Mouse (Mus musculus) hindbrain, postnatal 0 days (tissue): ENCODE results near the gene Rnf220. TPM values are rescaled to one million over a fixed set of nuclear protein-coding genes. Genes with fewer than 3 reads are reported as not detected.

Source experiments
- ATAC-seq: fragments of 200-750 bp; cut with Nextera tagmentation; 2 replicates; pipeline ENCODE4 v1.8.0; 2017; ENCODE audit warnings: mild to moderate bottlenecking, moderate TSS enrichment, moderate library complexity
- DNase-seq: peaks from one replicate; pipeline ENCODE4 v3.0.0-alpha.2; 2015; ENCODE audit warnings: low spot score
- H3K27ac ChIP-seq: fragments of 300-500 bp; sonication (generic); 2 replicates; pipeline ENCODE4 v1.5.1; 2014; ENCODE audit warnings: mild to moderate bottlenecking
- H3K27me3 ChIP-seq: fragments of 300-500 bp; sonication (generic); 2 replicates; pipeline ENCODE4 v1.6.1; 2014; ENCODE audit warnings: low read length, mixed read lengths; ENCODE audit not compliant: insufficient read depth
- H3K36me3 ChIP-seq: fragments of 300-500 bp; sonication (generic); 2 replicates; pipeline ENCODE4 v1.6.1; 2014; ENCODE audit warnings: low read length, mixed read lengths; ENCODE audit not compliant: insufficient read depth
- H3K4me1 ChIP-seq: fragments of 300-500 bp; sonication (generic); 2 replicates; pipeline ENCODE4 v1.6.1; 2014; ENCODE audit warnings: antibody characterized with exemption, low read length, mixed read lengths; ENCODE audit not compliant: insufficient read depth
- H3K4me2 ChIP-seq: fragments of 300-500 bp; sonication (generic); 2 replicates; pipeline ENCODE4 v1.6.1; 2014; ENCODE audit warnings: low read depth, mild to moderate bottlenecking, low read length, moderate library complexity, mixed read lengths
- H3K4me3 ChIP-seq: fragments of 300-500 bp; sonication (generic); 2 replicates; pipeline ENCODE4 v1.5.1; 2014; ENCODE audit warnings: low read length
- H3K9ac ChIP-seq: fragments of 300-500 bp; sonication (generic); replicated peaks from 2 replicates; pipeline ENCODE4 v1.6.1; 2014; ENCODE audit warnings: mild to moderate bottlenecking, low read length, moderate library complexity, mixed read lengths
- H3K9me3 ChIP-seq: fragments of 300-500 bp; sonication (generic); 2 replicates; pipeline ENCODE4 v1.6.1; 2016; ENCODE audit warnings: low read length, mixed read lengths
- CTCF ChIP-seq: IDR thresholded peaks from 2 replicates; pipeline ENCODE4 v1.5.1; 2016; ENCODE audit warnings: antibody characterized with exemption, control low read depth, low read depth
- WGBS: fragments of 180-500 bp; shearing (Covaris S2); extraction: QIAGEN DNeasy Blood & Tissue Kit; methylation state at CpG from one replicate; pipeline ENCODE4 v1.1.7; 2014; 5-methylcytosine and 5-hydroxymethylcytosine counted together
- polyA plus RNA-seq: library from polyadenylated mRNA; unstranded; fragments of >200 nt; fragmentation: Nextera tagmentation; extraction: Ambion mirVana; gene quantifications from 2 replicates; pipeline ENCODE4 v1.2.1, GENCODE M21; 2015
- total RNA-seq: library from RNA; depleted of rRNA; stranded (reverse); fragments of >200 nt; gene quantifications from 2 replicates; pipeline ENCODE4 v1.2.3, GENCODE M21; 2014; rRNA removed

The Rnf220 gene
- total and polyA plus RNA-seq, 2 experiments from 2014 or later, result 105 to 156 TPM

- no peak for TF ChIP-seq CTCF
Observed at GRCm38 (mm10) chr4:117221836-117222235, 275.0 kb downstream of the Rnf220 start.

More at GRCm38 (mm10) chr4:117221836-117222235, 275.0 kb downstream of the Rnf220 start:
- no peaks in the 10 kb centered on the region for H3K36me3 ChIP-seq
- H3K27ac ChIP-seq, result no peak overlapping the region
- no peak for DNase-seq
- no peaks in the 10 kb centered on the region for H3K9me3 ChIP-seq
- WGBS, result 74% methylated on average over 9 of the region's 9 CpGs
- no peak for ATAC-seq
- no peak overlapping the region for H3K4me2 ChIP-seq
- H3K9ac ChIP-seq, result no peak overlapping the region
- no peaks in the 10 kb centered on the region for H3K27me3 ChIP-seq
- no peaks in the 10 kb centered on the region for H3K4me1 ChIP-seq
- H3K4me3 ChIP-seq, result no peak overlapping the region

Other genes starting within 250 kb of the Rnf220 start
- 7.5 and 16.5 TPM in 2 replicates for gene Tmem53, start 245.1 kb downstream of the Rnf220 start, total RNA-seq
- gene Tmem53, start 245.1 kb downstream of the Rnf220 start, polyA plus RNA-seq, result 14.0 and 14.5 TPM in 2 replicates
- 3.2 and 3.6 TPM in 2 replicates for gene Armh1, start 244.9 kb downstream of the Rnf220 start, total RNA-seq
- gene Armh1, start 244.9 kb downstream of the Rnf220 start, polyA plus RNA-seq, result 2.6 and 3.0 TPM in 2 replicates
- 263 and 267 TPM in 2 replicates for gene Eri3, start 53.3 kb upstream of the Rnf220 start, total RNA-seq
- gene Eri3, start 53.3 kb upstream of the Rnf220 start, polyA plus RNA-seq, result 277 and 295 TPM in 2 replicates
- gene Dmap1, start 185.2 kb upstream of the Rnf220 start, total RNA-seq, result 67.5 and 75.5 TPM in 2 replicates
- 76.5 and 81.4 TPM in 2 replicates for gene Dmap1, start 185.2 kb upstream of the Rnf220 start, polyA plus RNA-seq
- gene Gm12845, start 227.4 kb upstream of the Rnf220 start, total RNA-seq, result not detected in 2 replicates
- not detected in 2 replicates for gene Gm12845, start 227.4 kb upstream of the Rnf220 start, polyA plus RNA-seq